Mouse (Mus musculus): ENCODE results near the gene Mtch1.
"Not testable (repeated sequence)": the region's sequence is repeated elsewhere in the genome, so short reads cannot be mapped to it uniquely, and the experiment has no call there.

Mtch1 gene

DNA sequence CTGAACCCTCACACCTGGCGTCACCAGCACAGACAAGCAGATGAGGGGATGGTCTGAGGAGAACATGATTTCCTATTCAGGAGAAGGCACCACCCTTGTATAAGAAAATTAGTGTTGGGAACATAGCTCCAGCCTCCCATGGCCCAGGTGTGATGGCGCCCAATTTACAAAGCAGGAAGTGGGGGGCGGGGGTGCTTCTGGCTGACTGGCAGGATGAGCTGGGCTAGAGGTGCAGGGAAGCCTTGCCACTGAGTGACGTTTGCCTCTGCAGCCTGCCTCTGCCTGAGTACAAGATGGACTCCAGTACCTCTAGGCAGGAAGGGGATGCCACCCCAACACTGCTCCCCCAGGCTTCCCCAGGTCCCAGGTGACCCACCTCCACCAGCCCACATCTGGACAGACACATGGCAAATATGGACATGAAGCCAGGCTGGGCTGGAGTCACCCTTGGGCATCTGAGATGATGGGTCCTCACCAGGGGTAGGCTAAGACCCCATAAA lies 15.5 kb downstream of the Mtch1 start:
- DNase-seq (ENCODE audit: low spot score) = no peak

DNA sequence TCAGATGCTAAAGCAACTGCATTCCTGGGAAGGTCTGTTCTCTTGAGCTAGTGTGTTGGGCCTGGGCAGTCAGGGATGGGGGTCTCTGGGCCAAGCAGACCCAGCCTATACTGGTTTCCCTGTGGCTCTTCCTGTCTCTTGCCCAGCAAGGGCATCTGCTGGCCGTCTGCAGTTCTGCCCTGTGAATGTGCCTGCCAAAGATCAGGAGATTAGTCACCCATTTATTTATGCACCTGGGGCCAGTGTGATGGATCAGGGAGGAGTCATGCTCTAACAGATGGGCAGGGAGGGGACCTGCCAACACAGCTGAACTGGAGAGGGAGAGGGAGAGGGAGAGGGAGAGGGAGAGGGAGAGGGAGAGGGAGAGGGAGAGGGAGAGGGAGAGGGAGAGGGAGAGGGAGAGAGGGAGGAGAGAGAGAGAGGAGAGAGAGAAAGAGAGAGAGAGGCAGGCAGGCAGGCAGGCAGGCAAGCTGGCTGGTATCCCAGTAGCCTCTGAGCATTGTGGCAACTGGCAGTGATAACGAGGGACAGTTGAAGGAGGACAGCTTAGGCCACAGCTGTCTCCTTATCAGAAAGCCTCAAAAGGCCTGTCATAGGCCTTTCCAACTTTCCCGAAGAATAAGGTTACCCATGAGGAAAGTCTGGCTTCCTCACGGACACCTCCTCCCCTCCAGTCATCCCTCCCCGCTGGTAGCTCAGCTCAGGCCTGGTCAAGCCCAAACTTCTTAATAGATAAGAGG lies 16.9 kb downstream of the Mtch1 start:
- DNase-seq (ENCODE audit: low spot score) = peak; percentile 48

DNA sequence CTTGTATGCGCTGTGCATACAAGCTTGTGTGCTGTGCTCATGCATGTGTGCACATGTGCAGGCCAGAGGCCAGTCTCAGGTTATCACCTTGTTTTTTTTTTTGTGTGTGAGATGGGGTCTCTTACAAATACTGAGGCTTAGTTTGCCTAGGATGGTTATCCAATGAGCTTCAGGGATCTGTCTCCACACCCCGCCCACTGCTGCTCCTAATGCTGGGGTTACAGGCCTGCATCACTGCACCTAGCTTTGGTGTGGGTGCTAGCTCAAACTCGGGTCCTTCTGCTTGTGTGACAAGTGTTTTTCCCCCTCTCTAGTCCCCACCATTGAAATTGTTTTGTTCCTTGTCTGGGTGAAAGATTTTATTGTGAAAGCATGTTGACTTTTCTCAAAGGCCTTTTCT lies 17.5 kb downstream of the Mtch1 start:
- no peak for DNase-seq (ENCODE audit: low spot score)

- DNase-seq (ENCODE audit: low spot score) = no peak
These were observed 20.0 kb downstream of the Mtch1 start for GRCm38 (mm10) chr17:29327691-29328090.

DNA sequence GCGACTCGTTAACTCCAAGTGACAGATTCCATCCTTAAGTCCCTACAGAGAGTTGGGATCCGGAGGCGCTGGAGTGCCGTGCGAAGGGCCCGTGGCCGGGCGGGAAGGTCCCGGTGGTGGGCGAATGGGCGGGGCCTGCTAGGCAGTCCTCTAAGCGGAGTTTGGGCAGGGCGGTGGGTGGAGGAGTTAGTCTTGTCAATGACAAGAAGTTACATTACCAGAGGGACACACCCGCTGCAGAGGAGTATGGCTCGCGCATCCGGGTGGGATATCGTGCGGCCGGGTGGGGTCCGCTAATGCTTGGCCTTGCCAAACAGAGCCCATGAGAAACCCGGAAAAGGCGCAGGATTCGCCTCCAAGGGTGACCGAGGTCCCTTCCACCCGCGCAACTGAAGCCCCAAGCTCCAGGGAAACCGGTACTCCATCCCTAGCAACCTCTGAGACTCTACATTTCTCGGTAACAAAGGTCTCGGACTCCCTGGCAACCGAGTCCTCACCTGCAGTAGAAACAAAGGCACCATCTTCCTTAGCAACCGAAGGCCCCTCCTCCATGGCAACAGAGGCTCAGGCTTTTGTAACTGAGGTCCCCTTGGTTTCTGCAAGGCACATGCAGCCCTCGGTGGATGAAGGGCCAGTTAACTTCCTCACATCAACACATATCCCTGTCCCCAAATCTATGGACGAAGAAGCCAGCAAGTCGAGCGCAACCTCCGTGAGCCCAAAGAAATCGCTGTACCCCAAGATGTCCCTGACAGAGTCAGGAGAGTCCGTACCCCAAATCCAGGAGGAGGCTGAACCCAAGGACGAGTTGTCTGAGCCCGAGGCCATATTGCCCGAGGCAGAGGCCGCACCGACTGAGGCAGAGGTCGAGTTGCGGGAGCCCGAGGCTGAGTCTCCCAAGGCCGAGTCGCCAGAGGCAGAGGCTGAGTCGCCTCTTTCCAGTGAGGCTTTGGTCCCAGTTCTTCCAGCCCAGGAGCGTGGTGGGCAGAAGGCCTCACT lies 20.9 kb downstream of the Mtch1 start:
- no peak for DNase-seq (ENCODE audit: low spot score)

DNA sequence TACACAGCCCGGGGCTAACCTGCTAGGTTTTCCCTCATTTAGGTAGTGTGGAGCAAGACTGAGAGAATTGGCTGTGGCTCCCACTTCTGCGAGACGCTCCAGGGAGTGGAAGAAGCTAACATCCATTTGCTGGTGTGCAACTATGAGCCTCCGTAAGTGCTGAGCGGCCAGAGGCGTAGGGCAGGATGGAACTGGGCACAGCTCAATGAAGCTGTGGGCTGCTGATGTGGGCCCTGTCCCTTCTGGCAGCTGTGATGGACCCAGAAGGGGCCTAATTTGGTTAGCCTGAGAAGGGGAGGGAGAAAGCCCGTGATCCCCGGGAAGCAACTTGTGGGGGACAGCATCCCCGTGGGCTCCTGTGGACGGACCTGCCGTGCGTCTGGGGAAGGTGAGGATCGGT lies 21.9 kb downstream of the Mtch1 start:
- no peak for DNase-seq (ENCODE audit: low spot score)

DNA sequence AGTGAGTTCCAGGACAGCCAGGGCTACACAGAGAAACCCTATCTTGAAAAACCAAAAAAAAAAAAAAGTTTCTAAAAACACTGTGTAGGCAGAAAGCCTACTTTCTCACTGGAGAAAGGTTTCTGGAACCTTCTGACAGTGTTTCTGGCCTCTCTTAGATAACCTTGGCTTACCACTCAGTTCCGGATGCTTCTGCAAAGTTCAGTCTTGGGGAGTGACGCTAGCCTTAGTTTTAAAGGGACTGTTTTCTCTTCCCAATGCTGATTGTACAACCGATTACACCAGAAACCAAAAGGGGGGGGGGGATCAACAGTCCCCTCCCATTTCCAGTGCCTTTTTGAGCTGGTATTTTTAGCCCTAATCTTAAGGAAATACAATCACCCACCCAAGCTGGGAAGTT lies 24.1 kb downstream of the Mtch1 start:
- DNase-seq (ENCODE audit: low spot score) = no peak

- no peak for DNase-seq (ENCODE audit: low spot score)
These were observed 25.2 kb downstream of the Mtch1 start for GRCm38 (mm10) chr17:29322603-29322962.

GRCm38 (mm10) chr17:29321765-29322602 lies 25.8 kb downstream of the Mtch1 start:
- no peak for DNase-seq (ENCODE audit: low spot score)

GRCm38 (mm10) chr17:29319881-29320639 lies 27.7 kb downstream of the Mtch1 start:
- no peak for DNase-seq (ENCODE audit: low spot score)

GRCm38 (mm10) chr17:29319476-29319875 lies 28.3 kb downstream of the Mtch1 start:
- DNase-seq (ENCODE audit: low spot score) = no peak

- DNase-seq (ENCODE audit: low spot score) = no peak
These were observed 28.9 kb downstream of the Mtch1 start for GRCm38 (mm10) chr17:29318731-29319250.

GRCm38 (mm10) chr17:29317380-29317779 lies 30.4 kb downstream of the Mtch1 start, which contains the start of gene Pi16:
Gene Pi16 (plus strand): TSS chr17:29317680.
- not testable (repeated sequence) for DNase-seq (ENCODE audit: low spot score)

- no peak for DNase-seq (ENCODE audit: low spot score)
These were observed 30.8 kb downstream of the Mtch1 start for GRCm38 (mm10) chr17:29316891-29317290.

GRCm38 (mm10) chr17:29315672-29316465 lies 31.9 kb downstream of the Mtch1 start:
- DNase-seq (ENCODE audit: low spot score) = no peak

DNA sequence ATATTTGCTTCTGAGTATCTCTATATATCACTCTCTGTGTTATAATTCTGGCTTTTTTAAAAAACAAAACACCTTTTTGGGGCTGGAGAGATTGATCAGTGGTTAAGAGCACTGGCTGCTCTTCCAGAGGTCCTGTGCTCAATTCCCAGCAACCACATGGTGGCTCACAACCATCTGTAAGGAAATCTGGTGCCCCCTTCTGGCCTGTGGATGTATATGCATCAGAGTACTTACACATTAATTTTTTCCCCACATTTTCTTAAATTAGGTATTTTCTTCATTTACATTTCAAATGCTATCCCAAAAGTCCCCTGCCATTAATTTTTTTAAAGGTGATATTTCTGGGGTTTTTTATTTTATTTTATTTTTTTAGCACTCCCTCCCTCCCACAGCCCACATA lies 34.4 kb downstream of the Mtch1 start:
- no peak for DNase-seq (ENCODE audit: low spot score)

GRCm38 (mm10) chr17:29312082-29312481 lies 35.7 kb downstream of the Mtch1 start:
- DNase-seq (ENCODE audit: low spot score) = no peak

GRCm38 (mm10) chr17:29311602-29312001 lies 36.1 kb downstream of the Mtch1 start:
- DNase-seq (ENCODE audit: low spot score) = no peak

DNA sequence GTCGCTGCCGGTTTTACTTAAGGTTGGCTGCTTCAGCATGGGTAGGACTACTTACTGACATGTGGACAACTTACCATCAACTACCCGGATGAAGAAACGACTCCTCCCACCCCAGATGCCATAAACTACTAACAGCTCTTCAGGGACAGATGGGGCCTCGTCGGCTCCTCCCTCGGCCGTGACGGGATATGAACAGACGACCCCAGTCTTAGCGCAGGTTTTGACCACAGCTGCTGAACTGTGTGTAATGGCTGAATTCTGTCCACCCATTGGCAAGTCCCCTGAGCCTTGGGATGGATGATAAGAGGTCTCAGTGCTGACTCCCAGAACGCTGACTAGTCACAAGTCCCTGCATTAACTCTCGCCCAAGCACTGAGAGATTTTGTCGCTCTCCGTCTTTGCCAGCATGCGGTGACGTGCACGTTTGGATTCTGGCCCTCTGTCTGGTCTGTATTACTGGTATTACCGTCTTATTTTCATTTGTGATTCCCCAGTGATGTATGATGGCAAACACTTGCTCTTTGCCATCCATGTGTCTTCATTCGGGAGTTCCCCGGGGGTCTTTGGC lies 37.6 kb downstream of the Mtch1 start:
- DNase-seq (ENCODE audit: low spot score) = no peak

- no peak for DNase-seq (ENCODE audit: low spot score)
These were observed 41.9 kb downstream of the Mtch1 start for GRCm38 (mm10) chr17:29305871-29306270.

All from ovary, adult 18-20 months (tissue).